Mouse (Mus musculus) embryonic facial prominence, embryonic 13.5 days (tissue): ENCODE measurements around the gene Arfgap1. TPM values are rescaled to one million over a fixed set of nuclear protein-coding genes. Genes with fewer than 3 reads are reported as not detected.

ENCODE experiments used
- polyA plus RNA-seq: library from polyadenylated mRNA; unstranded; fragments of >200 nt; fragmentation: Nextera tagmentation; extraction: Ambion mirVana; gene quantifications from 2 replicates; pipeline ENCODE4 v1.2.1, GENCODE M21; 2015

The Arfgap1 gene
- polyA plus RNA-seq, 1 experiment from 2014 or later: 128 TPM

Other genes with a start within 250 kb of the Arfgap1 start
- 0.70 and 1.4 TPM in 2 replicates for gene Slc17a9, start 242.0 kb upstream of the Arfgap1 start, polyA plus RNA-seq
- 0.17 TPM in 1 of 2 replicates, not detected in the other for gene Bhlhe23, start 190.3 kb upstream of the Arfgap1 start, polyA plus RNA-seq
- gene Ythdf1, start 46.3 kb upstream of the Arfgap1 start, polyA plus RNA-seq: 49.1 and 62.8 TPM in 2 replicates
- gene Birc7, start 38.2 kb upstream of the Arfgap1 start, polyA plus RNA-seq: not detected in 2 replicates
- gene Nkain4, start 12.5 kb upstream of the Arfgap1 start, polyA plus RNA-seq: 6.9 and 7.3 TPM in 2 replicates
- 0.84 and 0.93 TPM in 2 replicates for gene Col20a1, start 19.3 kb downstream of the Arfgap1 start, polyA plus RNA-seq
- 0.73 and 1.8 TPM in 2 replicates for gene Chrna4, start 76.3 kb downstream of the Arfgap1 start, polyA plus RNA-seq
- gene Kcnq2, start 168.1 kb downstream of the Arfgap1 start, polyA plus RNA-seq: 0.59 and 0.63 TPM in 2 replicates
- gene Eef1a2, start 189.8 kb downstream of the Arfgap1 start, polyA plus RNA-seq: 0.20 TPM in 1 of 2 replicates, not detected in the other
- gene Ppdpf, start 220.0 kb downstream of the Arfgap1 start, polyA plus RNA-seq: 327 and 423 TPM in 2 replicates
- 0.07 TPM in 1 of 2 replicates, not detected in the other for gene Ptk6, start 235.6 kb downstream of the Arfgap1 start, polyA plus RNA-seq
- gene Srms, start 246.0 kb downstream of the Arfgap1 start, polyA plus RNA-seq: 0.14 TPM in 1 of 2 replicates, not detected in the other